Mouse (Mus musculus) spleen, adult 2 months (tissue): Measurements from ENCODE around the gene Gzmd. TPM values are rescaled to one million over a fixed set of nuclear protein-coding genes. Genes with fewer than 3 reads are reported as not detected.

ENCODE experiments used
- DNase-seq, 2 experiments: peaks; one replicate each; pipeline versions ENCODE4 v3.0.0 to v3.0.0-alpha.2; 2012 to 2021; ENCODE audit warnings: low spot score in 2 of 2, low read depth in 1 of 2
- H3K27ac ChIP-seq: fragments of 200-500 bp; 2 replicates; pipeline ENCODE4 v1.5.1; 2012; ENCODE audit warnings: low read length, inconsistent platforms; ENCODE audit not compliant: insufficient read depth
- H3K27me3 ChIP-seq: fragments of 200-500 bp; 2 replicates; pipeline ENCODE4 v1.6.1; 2012; ENCODE audit warnings: mild to moderate bottlenecking, moderate library complexity, low read length, inconsistent platforms; ENCODE audit not compliant: control insufficient read depth, insufficient read depth
- H3K36me3 ChIP-seq: fragments of 200-500 bp; 2 replicates; pipeline ENCODE4 v1.6.1; 2012; ENCODE audit warnings: mild to moderate bottlenecking, low read length, inconsistent platforms; ENCODE audit not compliant: control insufficient read depth, insufficient read depth
- H3K4me1 ChIP-seq: fragments of 200-500 bp; 2 replicates; pipeline ENCODE4 v1.6.1; 2011; ENCODE audit warnings: inconsistent platforms; ENCODE audit not compliant: control insufficient read depth, insufficient read depth, insufficient read length
- H3K4me3 ChIP-seq: fragments of 200-500 bp; 2 replicates; pipeline ENCODE4 v1.5.1; 2011; ENCODE audit warnings: mild to moderate bottlenecking, inconsistent platforms; ENCODE audit not compliant: insufficient read depth, insufficient read length; ENCODE audit errors: extremely low read depth
- CTCF ChIP-seq: fragments of 200-500 bp; IDR thresholded peaks from 2 replicates; pipeline ENCODE4 v1.5.1; 2011; ENCODE audit warnings: mild to moderate bottlenecking, inconsistent platforms; ENCODE audit not compliant: insufficient read depth, insufficient read length, insufficient replicate concordance; ENCODE audit errors: extremely low read depth
- POLR2A ChIP-seq: fragments of 200-500 bp; IDR thresholded peaks from 2 replicates; pipeline ENCODE4 v1.6.1; 2011; ENCODE audit warnings: low read depth, low read length, inconsistent platforms
- whole genome bisulfite sequencing: fragments of 180-500 bp; shearing (Covaris S2); methylation state at CpG from one replicate; pipeline ENCODE4 v1.1.7; 2018; 5-methylcytosine and 5-hydroxymethylcytosine counted together
- polyA plus RNA-seq: library from polyadenylated mRNA; depleted of rRNA; stranded (reverse); fragments of >200 nt; gene quantifications from 2 replicates; pipeline ENCODE4 v1.2.3, GENCODE M21; 2012

Gene Gzmd
- polyA plus RNA-seq, 1 experiment = not detected

GRCm38 (mm10) chr14:56105016-56105415 lies 27.4 kb downstream of the Gzmd start:
- Histone ChIP-seq H3K27ac (no peak overlapping the region), H3K4me3 (no peak overlapping the region), H3K27me3 (no peaks in the 10 kb centered on the region), H3K4me1 (no peaks in the 10 kb centered on the region), H3K36me3 (no peaks in the 10 kb centered on the region)
- 71% methylated on average over 5 of the region's 5 CpGs for WGBS
- DNase-seq = no peak
- TF ChIP-seq CTCF (no peak), POLR2A (no peak)

- Histone ChIP-seq H3K4me3 (no peak overlapping the region), H3K36me3 (no peaks in the 10 kb centered on the region), H3K27ac (no peak overlapping the region), H3K4me1 (no peaks in the 10 kb centered on the region), H3K27me3 (no peaks in the 10 kb centered on the region)
- TF ChIP-seq CTCF (no peak), POLR2A (no peak)
- DNase-seq = no peak
- 70% methylated on average over 3 of the region's 3 CpGs for WGBS
Observed at GRCm38 (mm10) chr14:56103452-56103851, 29.0 kb downstream of the Gzmd start.

GRCm38 (mm10) chr14:56102386-56102785 lies 30.0 kb downstream of the Gzmd start, which contains the start of gene Ctsg:
TSS of gene Ctsg (minus strand) at chr14:56102574.
- no peaks in the 10 kb centered on the region for H3K4me1 ChIP-seq
- TF ChIP-seq CTCF (no peak), POLR2A (no peak)
- no peak within 1 kb of the TSS for H3K4me3 ChIP-seq
- no peak within 1 kb of the TSS for H3K27ac ChIP-seq
- WGBS = 33% methylated on average over 10 of the region's 10 CpGs
- no peak for DNase-seq
- no peaks in the 10 kb centered on the region for H3K27me3 ChIP-seq
- no peaks in the 10 kb centered on the region for H3K36me3 ChIP-seq

- H3K4me1 ChIP-seq = no peaks in the 10 kb centered on the region
- DNase-seq = no peak
- H3K36me3 ChIP-seq = no peaks in the 10 kb centered on the region
- TF ChIP-seq POLR2A (no peak), CTCF (no peak)
- 76% methylated on average over 4 of the region's 4 CpGs for WGBS
- H3K27ac ChIP-seq = no peak overlapping the region
- no peak overlapping the region for H3K4me3 ChIP-seq
- no peaks in the 10 kb centered on the region for H3K27me3 ChIP-seq
Observed at GRCm38 (mm10) chr14:56098940-56099339, 33.5 kb downstream of the Gzmd start.

- Histone ChIP-seq H3K4me1 (no peaks in the 10 kb centered on the region), H3K27me3 (no peaks in the 10 kb centered on the region), H3K36me3 (no peaks in the 10 kb centered on the region), H3K4me3 (no peak overlapping the region), H3K27ac (no peak overlapping the region)
- no peak for DNase-seq
- WGBS = 86% methylated on average over 1 of the region's 1 CpGs
- TF ChIP-seq CTCF (no peak), POLR2A (no peak)
Observed at GRCm38 (mm10) chr14:56097597-56097996, 34.8 kb downstream of the Gzmd start.

GRCm38 (mm10) chr14:56093353-56093752 lies 39.1 kb downstream of the Gzmd start:
- no peaks in the 10 kb centered on the region for H3K36me3 ChIP-seq
- TF ChIP-seq CTCF = no peak
- no peak for TF ChIP-seq POLR2A
- no peaks in the 10 kb centered on the region for H3K4me1 ChIP-seq
- H3K4me3 ChIP-seq = no peak overlapping the region
- WGBS = 60% methylated on average over 2 of the region's 2 CpGs
- DNase-seq = no peak
- H3K27me3 ChIP-seq = no peaks in the 10 kb centered on the region
- H3K27ac ChIP-seq = no peak overlapping the region

GRCm38 (mm10) chr14:56086711-56087110 lies 45.7 kb downstream of the Gzmd start:
- WGBS = 72% methylated on average over 3 of the region's 3 CpGs
- Histone ChIP-seq H3K4me3 (no peak overlapping the region), H3K27ac (no peak overlapping the region), H3K27me3 (no peaks in the 10 kb centered on the region), H3K36me3 (no peaks in the 10 kb centered on the region), H3K4me1 (no peaks in the 10 kb centered on the region)
- DNase-seq = no peak
- no peak for TF ChIP-seq CTCF
